Mouse (Mus musculus) olfactory bulb, adult 2 months (tissue): ENCODE data around the gene Samd9l.

Experiments
- CTCF ChIP-seq: fragments of 200-500 bp; IDR thresholded peaks from 2 replicates; pipeline ENCODE4 v1.5.1; 2012; ENCODE audit warnings: low read depth, mild to moderate bottlenecking, low read length, moderate library complexity; ENCODE audit not compliant: insufficient read depth
- POLR2A ChIP-seq: fragments of 200-500 bp; IDR thresholded peaks from 2 replicates; pipeline ENCODE4 v1.6.1; 2012; ENCODE audit warnings: mild to moderate bottlenecking, low read depth, low read length, moderate library complexity; ENCODE audit not compliant: insufficient read depth

GRCm38 (mm10) chr6:3443905-3444304, 44.5 kb upstream of the Samd9l start:
- TF ChIP-seq CTCF (no peak), POLR2A (no peak)
